Comparison of ENCODE assay signal across 22 mouse cellular contexts in genomic region chr6:141331464-141331863, GRCm38 (mm10).
DNase-seq lines count a peak whose midpoint lies in the region; ATAC-seq and TF ChIP-seq lines count a peak whose summit lies in the region.
"Had no signal": no experiment of that assay in that cellular context is flagged by ENCODE, and none has a peak within 500 bp of the region (broad histone marks: within the 10 kb centered on the region; RNA-seq: fewer than 3 reads in every experiment).

No protein-coding gene starts in this region.

- 53% methylated on average over 2 of the region's 2 CpGs for WGBS in hindbrain, postnatal 0 days
- WGBS in hindbrain, embryonic 14.5 days = 46% methylated on average over 2 of the region's 2 CpGs
- 50% methylated on average over 2 of the region's 2 CpGs for WGBS in lung, embryonic 14.5 days

- H3K4me2 ChIP-seq in hindbrain, postnatal 0 days (ENCODE audit: low read depth, low read length) = no peak overlapping the region
- no peak overlapping the region for H3K4me2 ChIP-seq in hindbrain, embryonic 14.5 days (replicated peaks)
- no peak overlapping the region for H3K4me2 ChIP-seq in lung, embryonic 14.5 days
- H3K4me2 ChIP-seq: forebrain, embryonic 12.5 days; heart, embryonic 11.5 days; hindbrain, embryonic 13.5 days; intestine, embryonic 15.5 days; kidney, embryonic 15.5 days; limb, embryonic 15.5 days; lung, embryonic 15.5 days had no signal

- TF ChIP-seq CTCF in hindbrain, postnatal 0 days (IDR thresholded peaks at IDR 0.05; ENCODE audit: low read depth) = peak; percentile 41
- TF ChIP-seq CTCF in lung, embryonic 14.5 days (IDR thresholded peaks at IDR 0.05; ENCODE audit: low read depth) = peak; percentile 47

- no peak overlapping the region for H3K4me3 ChIP-seq in hindbrain, postnatal 0 days (ENCODE audit: low read length)
- no peak overlapping the region for H3K4me3 ChIP-seq in hindbrain, embryonic 14.5 days (replicated peaks; ENCODE audit: low read length)
- no peak overlapping the region for H3K4me3 ChIP-seq in lung, embryonic 14.5 days (ENCODE audit: low read depth, low read length)
- H3K4me3 ChIP-seq: embryonic facial prominence, embryonic 10.5 days; forebrain, embryonic 12.5 days; hindbrain, embryonic 13.5 days; intestine, embryonic 15.5 days; kidney, embryonic 15.5 days; limb, embryonic 15.5 days; lung, embryonic 15.5 days had no signal

- H3K27me3 ChIP-seq in hindbrain, postnatal 0 days (ENCODE audit: insufficient read depth, low read length) = no peaks in the 10 kb centered on the region
- H3K27me3 ChIP-seq in hindbrain, embryonic 14.5 days (ENCODE audit: control insufficient read depth, insufficient read depth, low read length) = no peaks in the 10 kb centered on the region
- H3K27me3 ChIP-seq in lung, embryonic 14.5 days (ENCODE audit: insufficient read depth, low read length) = no peaks in the 10 kb centered on the region
- H3K27me3 ChIP-seq: forebrain, embryonic 12.5 days; hindbrain, embryonic 13.5 days; intestine, embryonic 15.5 days; kidney, embryonic 15.5 days; limb, embryonic 15.5 days; lung, embryonic 15.5 days had no signal

- ATAC-seq in hindbrain, postnatal 0 days = no peak
- ATAC-seq in hindbrain, embryonic 14.5 days (ENCODE audit: low FRiP score) = no peak
- no peak for ATAC-seq in lung, embryonic 14.5 days (ENCODE audit: insufficient read depth)
- peak; percentile 52; the same call in 1 of the 2 replicates for ATAC-seq in megakaryocyte progenitor cell, adult 5-6 weeks (replicated peaks; ENCODE audit: poor library complexity)
- ATAC-seq: intestine, embryonic 15.5 days; midbrain, embryonic 16.5 days had no signal

- H3K4me1 ChIP-seq in hindbrain, postnatal 0 days (ENCODE audit: insufficient read depth, low read length) = no peaks in the 10 kb centered on the region
- H3K4me1 ChIP-seq in hindbrain, embryonic 14.5 days (replicated peaks; ENCODE audit: control insufficient read depth, insufficient read depth, low read length) = no peaks in the 10 kb centered on the region
- H3K4me1 ChIP-seq in lung, embryonic 14.5 days (ENCODE audit: insufficient read depth) = 0 out of 2 replicates have a peak, but pooled peaks cover 2% of the 10 kb centered on the region
- H3K4me1 ChIP-seq: forebrain, embryonic 12.5 days; hindbrain, embryonic 13.5 days; kidney, embryonic 15.5 days; limb, embryonic 15.5 days had no signal

- H3K9me3 ChIP-seq in hindbrain, postnatal 0 days (ENCODE audit: low read length) = no peaks in the 10 kb centered on the region
- H3K9me3 ChIP-seq in hindbrain, embryonic 14.5 days (ENCODE audit: control insufficient read depth, low read length) = no peaks in the 10 kb centered on the region
- no peaks in the 10 kb centered on the region for H3K9me3 ChIP-seq in lung, embryonic 14.5 days (ENCODE audit: low read depth, low read length)
- H3K9me3 ChIP-seq: embryonic facial prominence, embryonic 10.5 days; forebrain, embryonic 12.5 days; hindbrain, embryonic 13.5 days; intestine, embryonic 15.5 days; kidney, embryonic 15.5 days; limb, embryonic 15.5 days; lung, embryonic 15.5 days had no signal

- no peak for DNase-seq in hindbrain, postnatal 0 days (ENCODE audit: low spot score)
- no peak for DNase-seq in hindbrain, embryonic 14.5 days (ENCODE audit: low spot score)
- no peak for DNase-seq in lung, embryonic 14.5 days
- DNase-seq in lung, postnatal 4 days = no peak
- peak; percentile 17 for DNase-seq in ES-CJ7 (ENCODE audit: low read depth, low spot score)
- no peak for DNase-seq in spleen, postnatal 10 days (ENCODE audit: low spot score in 2 of 2)
- DNase-seq: adrenal gland, adult 2 months; cerebellum, adult 2 months; gastrocnemius, postnatal 25 days; heart, postnatal 10 days; layer of hippocampus, postnatal 36 days had no signal

- H3K9ac ChIP-seq in hindbrain, postnatal 0 days (replicated peaks; ENCODE audit: low read length) = no peak overlapping the region
- H3K9ac ChIP-seq in hindbrain, embryonic 14.5 days = no peak overlapping the region
- no peak overlapping the region for H3K9ac ChIP-seq in lung, embryonic 14.5 days
- H3K9ac ChIP-seq: forebrain, embryonic 12.5 days; hindbrain, embryonic 13.5 days; intestine, embryonic 15.5 days; kidney, embryonic 15.5 days; limb, embryonic 15.5 days; lung, embryonic 15.5 days had no signal

- H3K27ac ChIP-seq in hindbrain, postnatal 0 days = no peak overlapping the region
- no peak overlapping the region for H3K27ac ChIP-seq in hindbrain, embryonic 14.5 days
- no peak overlapping the region for H3K27ac ChIP-seq in lung, embryonic 14.5 days (ENCODE audit: low read depth)
- H3K27ac ChIP-seq: embryonic facial prominence, embryonic 10.5 days; forebrain, embryonic 12.5 days; hindbrain, embryonic 13.5 days; intestine, embryonic 15.5 days; kidney, embryonic 15.5 days; limb, embryonic 15.5 days; lung, embryonic 15.5 days had no signal

- no peaks in the 10 kb centered on the region for H3K36me3 ChIP-seq in hindbrain, postnatal 0 days (ENCODE audit: insufficient read depth, low read length)
- no peaks in the 10 kb centered on the region for H3K36me3 ChIP-seq in hindbrain, embryonic 14.5 days (replicated peaks; ENCODE audit: control insufficient read depth, insufficient read depth)
- H3K36me3 ChIP-seq in lung, embryonic 14.5 days (ENCODE audit: insufficient read depth) = no peaks in the 10 kb centered on the region
- H3K36me3 ChIP-seq: embryonic facial prominence, embryonic 10.5 days; forebrain, embryonic 12.5 days; G1E; hindbrain, embryonic 13.5 days; intestine, embryonic 15.5 days; kidney, embryonic 15.5 days; limb, embryonic 15.5 days; lung, embryonic 15.5 days had no signal
